Mouse (Mus musculus): ENCODE data around the gene Sowahc.

Gene Sowahc

DNA sequence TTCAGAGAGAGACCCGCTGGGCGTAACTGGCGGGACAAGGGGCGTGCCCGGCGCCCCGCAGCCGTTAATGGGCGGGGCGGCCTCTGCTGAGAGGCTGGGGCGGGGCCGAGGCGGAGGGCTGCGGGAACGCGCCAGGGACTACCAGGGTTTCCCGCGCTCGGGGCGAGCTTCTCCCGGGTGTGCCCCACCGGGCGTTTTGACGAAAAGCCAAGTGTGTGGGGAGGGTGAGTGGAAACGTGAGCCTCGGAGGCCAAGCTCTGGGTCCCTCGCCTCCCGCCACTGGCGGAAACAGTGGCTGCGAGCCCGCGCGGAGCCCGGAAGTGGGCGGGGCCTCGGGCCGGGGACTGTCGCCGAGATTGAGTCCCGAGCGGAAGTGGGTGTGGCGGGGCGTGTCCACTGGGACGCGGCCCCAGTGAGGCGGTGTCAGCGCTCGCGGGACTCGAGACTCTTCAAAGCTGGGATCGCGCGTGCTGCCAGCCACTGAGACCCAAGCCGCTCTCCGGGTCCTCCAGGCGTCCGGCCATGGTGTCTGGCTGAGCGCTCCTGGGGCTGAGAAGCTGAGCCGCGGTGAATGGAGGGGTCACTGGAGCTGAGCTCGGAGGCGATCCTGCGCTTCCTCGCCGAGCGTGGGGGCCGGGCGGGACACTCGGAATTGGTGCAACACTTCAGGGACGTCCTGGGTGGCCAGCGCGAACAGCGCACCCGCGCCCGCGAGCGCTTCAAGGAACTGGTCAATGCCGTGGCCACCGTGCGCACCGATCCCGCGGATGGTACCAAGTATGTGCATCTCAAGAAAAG, at the start of gene Sowahc, which contains the start of gene Sept10:
Sowahc (plus strand) TSS at position 481 of the 798 bp plus-strand sequence.
Sept10 (minus strand) TSS at position 375 of the 798 bp plus-strand sequence.
- peak; percentile 97 for DNase-seq (ENCODE audit: low read depth, low spot score)

DNA sequence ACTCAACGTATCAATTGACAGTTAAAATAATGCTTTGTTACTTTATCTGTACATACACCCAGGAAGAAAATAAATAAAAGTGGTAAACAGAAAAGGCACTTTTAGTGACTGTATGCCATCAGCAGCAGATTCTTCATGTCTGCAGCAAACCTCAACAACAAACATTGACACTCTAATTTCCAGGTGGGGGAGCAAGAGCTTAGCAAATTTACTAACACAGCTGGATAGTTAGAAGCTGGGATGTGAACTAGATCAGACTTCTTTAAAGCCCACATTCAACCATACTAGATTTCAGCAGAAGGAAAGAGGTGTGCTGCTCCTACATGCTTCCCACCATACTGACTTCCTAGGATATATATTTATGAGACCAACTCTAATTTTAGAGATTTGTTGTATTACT, 49.2 kb upstream of the Sowahc start:
- no peak for DNase-seq (ENCODE audit: low read depth, low spot score)

DNA sequence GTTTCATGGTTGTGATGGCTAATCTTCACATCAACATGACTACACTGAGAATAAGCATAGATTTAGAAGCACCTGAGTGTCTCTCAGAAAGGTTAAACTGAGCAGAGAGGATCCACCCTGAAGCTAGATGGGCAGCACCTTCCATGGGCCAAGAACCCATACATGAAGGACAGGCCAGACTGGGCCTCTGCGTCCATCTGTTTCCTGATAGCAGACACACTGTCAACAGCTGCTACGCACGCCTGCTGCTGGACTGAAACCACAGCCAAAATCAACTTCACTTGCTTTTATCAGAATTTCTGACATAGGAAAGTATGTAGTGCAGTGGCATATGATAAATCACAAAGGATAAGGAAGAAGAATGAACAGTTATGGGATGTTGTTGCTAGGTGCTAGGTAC, 42.1 kb upstream of the Sowahc start:
- no peak for DNase-seq (ENCODE audit: low read depth, low spot score)

DNA sequence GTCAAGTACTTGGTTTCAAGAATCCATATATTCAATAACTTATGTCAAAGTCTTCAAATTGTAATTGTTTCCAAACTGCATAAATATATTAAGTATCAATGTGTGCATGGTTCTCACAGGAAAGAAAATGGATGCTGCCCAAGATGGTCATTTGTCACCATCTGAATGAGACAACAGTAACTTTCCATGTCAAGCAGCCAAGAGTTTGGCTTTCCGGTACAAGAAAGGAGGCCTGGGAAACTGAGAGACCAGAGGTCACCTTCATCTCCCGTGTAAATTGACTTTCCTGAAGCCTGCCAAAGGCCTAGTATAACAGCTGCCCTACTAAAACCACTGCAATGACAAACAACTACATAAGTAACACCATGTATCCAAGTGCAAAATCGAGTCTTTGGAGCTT, 39.4 kb upstream of the Sowahc start:
- no peak for DNase-seq (ENCODE audit: low read depth, low spot score)

DNA sequence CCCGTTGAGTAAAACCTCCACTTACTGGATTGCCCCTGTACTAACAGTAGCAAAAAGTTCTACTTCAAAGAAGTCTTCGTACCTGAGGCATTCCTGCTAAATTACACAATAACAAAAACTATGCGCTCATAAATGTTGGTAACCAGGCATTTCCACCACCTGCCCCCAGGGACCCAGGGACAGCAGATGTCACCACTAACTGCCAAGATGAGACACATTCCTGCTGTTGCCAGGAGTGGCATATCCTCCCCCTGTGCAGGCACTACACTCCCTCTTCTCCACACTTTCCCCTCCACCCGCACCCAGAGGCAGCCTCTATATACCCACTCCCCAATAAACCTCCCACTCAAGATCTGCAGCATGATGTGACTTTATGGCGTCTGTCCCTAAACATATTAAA, 26.9 kb upstream of the Sowahc start:
- DNase-seq (ENCODE audit: low read depth, low spot score), result no peak

DNA sequence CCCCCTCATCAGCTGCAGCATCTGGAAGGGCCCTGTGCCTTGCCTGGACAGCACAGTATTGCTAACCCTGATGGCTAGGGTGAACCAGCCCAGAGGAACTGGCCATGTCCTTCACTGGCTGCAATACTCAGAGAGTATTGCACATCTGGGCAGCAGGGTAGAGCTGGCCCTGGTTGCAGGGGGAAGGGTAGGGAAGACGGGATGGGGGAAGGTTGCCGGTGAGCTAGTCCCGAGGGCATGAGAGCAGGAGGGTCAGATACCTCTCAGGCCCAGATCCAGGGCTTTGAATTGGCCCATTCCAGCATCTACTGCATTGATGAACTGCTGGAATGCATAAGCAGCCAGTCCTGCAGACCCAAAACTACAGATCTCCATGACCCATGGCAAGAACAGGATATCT, 25.0 kb upstream of the Sowahc start:
- no peak for DNase-seq (ENCODE audit: low read depth, low spot score)

DNA sequence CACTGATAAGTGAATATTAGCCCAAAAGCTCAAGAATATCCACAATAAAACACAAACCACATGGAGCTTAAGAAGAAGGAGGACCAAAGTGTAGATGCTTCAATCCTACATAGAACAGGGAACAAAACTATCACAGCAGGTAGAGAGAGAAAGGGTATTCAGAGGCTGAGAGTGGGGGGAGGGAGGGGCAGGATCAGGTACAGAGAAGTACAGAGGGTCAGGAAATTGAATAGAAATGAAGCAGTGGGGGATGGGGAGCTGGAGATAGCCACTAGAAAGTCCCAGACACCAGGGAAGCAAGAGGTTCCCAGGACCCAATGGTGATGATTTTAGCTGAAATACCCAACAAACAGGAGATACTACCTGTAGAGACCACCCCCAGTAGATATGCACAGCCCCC, 21.7 kb upstream of the Sowahc start:
- DNase-seq (ENCODE audit: low read depth, low spot score), result no peak

DNA sequence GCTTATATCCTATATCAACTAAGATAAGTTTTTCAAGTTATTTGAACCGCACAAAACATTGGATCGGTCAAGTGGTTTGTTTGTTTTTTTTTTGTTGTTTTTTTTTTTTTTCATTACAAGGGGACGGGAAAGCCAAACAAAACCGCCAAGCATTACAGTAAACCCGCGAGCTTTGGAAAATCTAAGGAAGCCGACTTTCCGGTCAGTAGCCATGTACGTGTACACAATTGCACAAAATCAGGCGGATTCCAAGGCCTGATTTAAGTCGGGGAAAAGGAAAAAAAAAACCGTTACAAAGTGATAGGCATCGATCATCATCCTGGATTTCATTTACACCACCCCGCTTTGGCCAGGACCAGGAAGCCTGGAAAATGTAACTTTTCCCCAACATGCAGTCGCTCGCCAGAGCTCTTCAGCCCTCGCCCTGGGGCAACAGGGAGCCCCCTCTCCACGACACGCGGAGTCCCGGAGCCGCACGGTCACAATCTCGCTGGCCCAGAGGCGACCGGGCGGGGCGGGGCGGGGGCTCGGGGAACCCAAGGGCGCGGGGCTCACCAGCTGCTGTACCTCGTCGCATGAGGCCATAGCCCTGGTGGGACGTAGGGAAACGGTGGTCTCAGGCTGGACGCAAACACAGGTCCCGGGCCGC, 805 bp upstream of the Sowahc start:
- DNase-seq (ENCODE audit: low read depth, low spot score), result no peak

DNA sequence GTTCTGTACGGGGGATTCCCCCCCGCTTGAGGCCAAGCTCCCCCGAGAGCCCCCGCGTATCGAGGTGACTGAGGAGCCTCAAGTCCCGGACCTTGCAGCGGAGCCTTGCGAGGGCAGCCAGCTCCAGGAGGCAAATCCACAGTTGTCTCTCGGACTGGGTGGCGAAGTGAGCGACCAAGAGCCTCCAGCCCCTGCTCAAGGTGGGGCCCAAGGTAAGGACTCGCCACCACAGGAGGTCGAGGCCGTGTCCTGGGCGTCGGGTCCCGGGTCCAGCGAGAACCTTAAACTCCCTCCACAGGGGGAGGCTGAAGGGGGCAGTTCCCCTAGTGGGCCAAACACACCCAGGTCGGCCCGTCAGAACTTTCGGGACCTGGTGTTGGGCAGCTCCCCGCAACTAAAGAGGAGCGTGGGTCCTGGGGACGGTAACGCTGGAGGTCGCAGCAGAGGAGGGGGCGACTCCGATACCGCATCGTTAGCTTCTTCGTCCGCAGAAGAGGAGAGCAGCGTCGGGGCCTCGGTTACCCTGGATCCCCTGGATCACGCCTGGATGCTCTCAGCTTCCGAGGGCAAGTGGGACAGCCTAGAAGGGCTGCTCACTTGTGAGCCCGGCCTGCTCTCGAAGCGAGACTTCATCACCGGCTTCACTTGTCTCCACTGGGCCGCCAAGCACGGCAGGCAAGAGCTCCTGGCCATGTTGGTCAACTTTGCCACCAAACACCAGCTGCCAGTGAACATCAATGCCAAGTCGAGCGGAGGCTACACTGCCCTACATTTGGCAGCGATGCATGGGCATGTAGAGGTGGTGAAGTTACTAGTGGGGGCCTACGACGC, 733 bp downstream of the Sowahc start:
- DNase-seq (ENCODE audit: low read depth, low spot score), result peak; percentile 15

DNA sequence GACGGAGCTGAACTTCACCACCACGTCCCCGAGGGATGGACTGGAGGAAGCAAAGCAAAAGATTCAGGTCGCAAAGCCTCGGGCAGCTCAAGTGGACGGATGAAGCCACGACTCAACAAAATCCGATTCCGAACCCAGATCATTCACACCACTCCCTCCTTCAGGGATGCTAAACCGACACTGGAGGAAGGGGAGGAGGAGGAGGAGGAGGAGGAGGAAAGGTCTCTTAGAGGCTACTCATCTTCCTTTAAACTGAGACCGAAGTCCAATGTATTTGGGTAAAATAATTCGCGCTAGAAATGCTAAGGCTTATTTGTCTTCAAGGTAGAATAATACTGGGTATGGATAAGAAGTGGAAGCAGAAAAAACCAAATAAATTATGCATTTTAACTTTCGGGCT, 1.5 kb downstream of the Sowahc start:
- DNase-seq (ENCODE audit: low read depth, low spot score), result no peak

DNA sequence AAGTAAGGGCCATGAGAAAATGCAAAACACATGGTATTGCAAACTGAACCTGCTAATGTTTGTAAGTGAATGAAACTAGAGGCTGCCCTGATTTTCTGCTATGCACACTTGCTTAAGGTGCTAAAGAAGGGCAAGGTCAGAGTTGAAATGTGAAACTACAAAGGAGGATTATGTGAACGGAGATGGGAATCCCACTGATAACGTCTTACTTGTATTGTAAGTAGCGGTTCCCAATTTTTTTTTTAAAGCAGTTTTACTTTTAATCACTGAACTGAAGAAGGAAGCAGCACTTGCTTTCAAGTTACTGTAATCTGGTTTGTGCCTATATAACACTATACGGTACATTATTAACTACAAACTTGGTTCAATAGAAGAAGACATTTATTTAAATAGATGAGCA, 2.1 kb downstream of the Sowahc start:
- no peak for DNase-seq (ENCODE audit: low read depth, low spot score)

DNA sequence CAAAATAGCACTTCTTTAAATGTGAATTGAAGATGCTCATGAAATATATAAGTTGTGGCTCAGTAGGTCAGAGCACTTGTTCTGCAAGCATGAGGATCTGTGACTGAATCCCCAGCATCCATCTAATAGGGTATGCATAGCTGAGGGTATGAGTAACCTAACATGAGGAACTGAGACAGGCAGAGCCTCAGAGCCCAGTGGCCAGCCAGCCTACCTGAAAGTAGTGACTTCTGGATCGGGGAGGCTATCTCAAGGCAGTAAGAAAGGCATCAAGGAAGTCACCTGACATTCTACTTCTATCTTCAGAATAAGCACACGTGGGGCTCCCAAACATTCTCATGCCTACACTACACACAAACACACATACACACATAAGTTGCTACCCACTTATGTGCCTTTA, 3.4 kb downstream of the Sowahc start:
- DNase-seq (ENCODE audit: low read depth, low spot score), result no peak

DNA sequence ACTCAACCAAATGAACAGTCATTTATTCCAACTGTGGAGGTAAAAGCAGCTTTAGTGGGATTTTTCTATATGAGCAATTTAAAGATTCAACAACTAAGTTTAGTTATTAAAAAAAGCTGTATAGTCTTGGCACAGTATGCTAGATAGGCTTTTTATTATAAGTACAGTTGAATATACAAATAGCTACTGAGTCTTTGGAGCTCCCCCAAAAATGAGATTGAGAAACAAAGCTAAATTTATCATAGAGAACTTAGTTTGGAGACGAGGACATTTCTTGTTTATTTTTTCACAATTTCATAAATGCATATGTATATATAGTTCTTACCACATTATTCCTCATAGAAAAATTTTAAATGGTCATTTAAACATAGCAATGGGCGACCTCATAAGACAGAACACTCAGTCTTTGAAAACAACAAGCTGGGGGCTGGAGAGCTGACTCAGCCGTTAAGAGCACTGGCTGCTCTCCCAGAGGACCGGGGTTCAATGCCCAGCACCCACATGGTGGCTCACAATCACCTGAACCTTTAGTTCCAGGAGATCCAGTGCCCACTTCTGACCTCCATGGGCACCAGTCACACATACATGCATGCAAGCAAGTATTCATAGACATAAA, 7.6 kb downstream of the Sowahc start:
- no peak for DNase-seq (ENCODE audit: low read depth, low spot score)

DNA sequence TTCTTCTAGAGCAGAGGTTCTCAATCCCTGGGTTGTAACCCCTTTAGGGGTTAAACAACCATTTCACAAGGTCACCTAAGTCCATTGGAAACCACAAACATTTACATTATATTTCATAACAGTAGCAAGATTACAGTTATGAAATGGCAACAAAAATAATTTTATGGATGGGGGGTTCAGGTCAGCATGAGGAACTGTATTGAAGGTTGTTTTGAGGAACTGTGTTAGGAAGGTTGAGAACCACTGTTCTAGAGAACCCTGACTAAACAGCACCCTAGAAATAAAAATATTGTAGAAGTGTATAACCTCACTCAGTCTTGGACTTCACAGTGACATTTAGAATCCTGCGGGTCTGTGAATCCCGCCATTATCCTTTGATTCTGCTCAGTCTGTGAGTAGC, 13.5 kb downstream of the Sowahc start:
- no peak for DNase-seq (ENCODE audit: low read depth, low spot score)

DNA sequence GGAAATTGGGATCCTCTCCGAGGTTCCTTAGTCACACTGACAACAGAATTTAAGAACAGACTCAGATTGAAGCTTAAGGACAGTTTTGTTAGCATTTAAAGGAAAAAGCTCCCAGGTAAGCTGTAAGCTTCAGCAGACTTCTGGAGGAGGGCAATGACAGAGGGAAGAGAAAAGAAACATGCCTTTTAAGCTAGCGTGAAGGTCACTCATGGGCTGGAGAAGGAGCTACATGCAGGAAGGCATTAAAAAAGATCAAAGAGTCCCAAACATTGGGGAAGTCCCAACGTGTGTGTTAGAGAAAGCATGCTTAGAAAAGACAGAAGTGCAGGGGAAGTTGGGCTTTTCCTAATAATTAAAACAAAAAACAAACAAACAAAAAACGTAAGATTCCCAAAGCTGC, 14.1 kb downstream of the Sowahc start:
- DNase-seq (ENCODE audit: low read depth, low spot score), result no peak

DNA sequence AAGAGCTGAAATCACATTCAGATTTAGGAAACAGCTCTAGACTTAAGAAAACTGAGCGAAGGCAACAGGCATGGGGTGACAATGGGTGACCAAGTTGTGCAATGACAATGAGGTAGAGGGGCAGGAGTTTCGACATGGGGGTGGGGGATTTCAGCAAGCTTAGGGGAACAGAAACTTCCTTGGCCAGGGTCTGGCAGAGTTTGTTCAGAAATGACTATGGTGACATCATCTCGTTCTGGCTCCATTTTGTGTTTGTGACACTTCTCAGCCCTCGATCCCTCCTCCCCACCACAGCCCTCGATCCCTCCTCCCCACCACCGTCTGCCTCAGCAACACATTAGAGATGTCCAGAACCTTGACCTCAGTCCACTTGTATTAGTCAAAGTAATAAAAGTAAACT, 14.7 kb downstream of the Sowahc start:
- no peak for DNase-seq (ENCODE audit: low read depth, low spot score)

DNA sequence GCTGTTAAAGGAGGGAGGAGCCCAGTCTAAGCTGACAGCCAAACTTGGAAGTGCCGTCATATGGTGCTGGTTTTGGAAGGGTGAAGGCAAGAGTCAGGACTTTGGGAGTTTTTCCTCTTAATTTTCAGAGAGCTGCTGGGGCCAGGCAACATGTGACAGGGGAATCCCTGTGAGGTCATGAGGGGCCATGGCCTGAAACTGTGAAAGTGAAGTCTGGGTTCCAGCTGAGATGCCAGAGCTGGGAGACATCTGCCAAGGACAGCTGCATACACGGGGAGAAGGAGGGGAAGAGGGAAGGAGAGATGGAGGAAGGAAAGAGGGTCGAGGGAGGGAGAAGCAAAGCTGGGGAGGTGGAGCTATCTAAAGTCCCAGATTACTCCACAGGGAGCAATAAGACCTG, 16.0 kb downstream of the Sowahc start:
- no peak for DNase-seq (ENCODE audit: low read depth, low spot score)

DNA sequence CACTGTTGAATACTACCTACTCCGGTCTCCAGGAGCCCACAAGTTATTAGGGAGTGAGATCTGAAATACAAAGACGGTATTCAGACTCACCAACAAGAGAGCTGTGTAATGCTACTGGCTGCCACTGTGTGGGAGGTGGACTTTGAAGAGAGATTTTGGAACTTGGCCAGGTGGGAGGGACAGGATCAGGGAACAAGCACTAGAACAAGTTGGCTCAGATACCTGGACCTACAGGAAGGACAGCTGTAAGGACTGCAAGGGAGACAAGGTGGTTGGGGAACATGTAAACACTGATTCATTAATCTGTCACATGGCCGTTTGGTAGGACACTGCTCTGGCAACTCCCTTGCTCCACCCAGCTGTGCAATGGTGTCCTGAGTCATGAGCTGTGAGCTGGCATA, 19.4 kb downstream of the Sowahc start:
- no peak for DNase-seq (ENCODE audit: low read depth, low spot score)

DNA sequence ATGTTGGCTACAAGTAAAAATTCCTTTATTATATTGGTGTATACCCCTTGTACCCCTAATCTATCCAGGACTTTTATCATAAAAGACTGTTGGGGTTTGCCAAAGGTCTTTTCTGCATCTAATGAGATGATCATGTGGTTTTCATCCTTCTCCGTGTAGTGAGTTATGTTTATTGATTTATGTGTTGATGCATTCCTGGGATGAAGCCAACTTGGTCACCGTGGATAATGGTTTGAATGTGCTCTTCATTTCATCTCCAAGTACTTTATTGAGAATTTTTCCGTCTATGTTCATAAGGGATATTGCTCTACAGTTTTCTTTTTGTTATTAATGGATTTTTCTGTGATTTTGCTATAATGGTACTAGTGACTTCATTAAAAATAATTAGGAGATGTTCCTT, 27.8 kb downstream of the Sowahc start:
- DNase-seq (ENCODE audit: low read depth, low spot score), result no peak

DNA sequence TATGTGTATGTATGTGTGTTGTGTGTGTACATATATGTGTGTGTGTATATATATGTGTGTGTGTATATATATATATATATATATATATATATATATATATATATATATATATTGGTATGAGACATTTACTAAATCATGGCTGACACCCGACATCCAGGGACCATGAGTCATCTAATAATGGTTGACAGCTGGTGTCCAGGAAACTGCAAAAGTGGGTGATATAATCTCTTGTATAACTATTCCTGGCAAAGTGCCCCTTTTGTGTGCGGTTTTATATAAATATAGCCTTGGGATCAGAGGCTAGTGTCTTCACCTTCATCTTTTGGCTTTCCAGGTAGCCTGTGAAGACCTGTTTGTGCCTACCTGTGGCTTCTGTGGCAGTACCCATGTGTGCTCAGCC, 28.9 kb downstream of the Sowahc start:
- no peak for DNase-seq (ENCODE audit: low read depth, low spot score)

DNA sequence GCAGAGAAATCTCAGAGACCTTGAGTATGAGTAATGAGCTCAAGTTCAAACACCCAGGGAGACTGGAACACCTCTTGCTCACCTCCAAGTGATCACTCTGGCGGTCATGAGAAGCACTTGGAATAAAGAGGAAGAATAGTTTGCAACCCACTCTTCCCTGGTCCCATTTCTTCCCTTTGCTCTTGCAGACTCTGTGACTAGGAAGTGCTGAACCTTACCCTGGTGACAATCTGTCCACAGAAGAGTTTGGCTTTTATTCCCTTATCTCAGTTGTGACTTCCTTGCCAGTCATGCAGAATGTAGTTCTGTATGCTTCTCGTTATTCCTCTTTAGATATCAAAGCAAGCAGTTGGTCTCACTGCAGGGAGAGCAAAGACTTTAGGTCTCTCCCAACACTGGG, 30.2 kb downstream of the Sowahc start:
- DNase-seq (ENCODE audit: low read depth, low spot score), result no peak

DNA sequence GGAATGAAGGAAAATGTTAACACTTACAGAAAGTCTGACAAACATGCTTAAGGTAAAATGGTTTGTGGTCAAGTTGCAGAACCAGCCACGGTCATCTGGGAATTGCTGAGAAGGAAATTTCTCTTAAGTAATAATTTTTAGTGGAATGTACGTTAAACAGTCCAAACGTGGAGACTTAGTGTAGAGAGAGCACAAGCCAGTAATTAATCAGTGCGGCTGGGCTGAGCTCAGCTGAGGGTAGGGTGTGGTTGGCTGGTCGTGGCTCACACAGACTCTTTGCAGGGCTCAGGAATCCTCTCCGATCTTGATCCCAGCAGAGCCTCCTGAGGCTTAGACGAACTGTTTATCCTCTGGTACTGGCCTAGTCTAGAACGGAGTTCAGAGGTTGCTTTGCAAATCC, 30.6 kb downstream of the Sowahc start:
- DNase-seq (ENCODE audit: low read depth, low spot score), result no peak

Data from CD4-positive helper T cell, adult 2 months (primary cell).